Mouse (Mus musculus) adipocyte (in vitro differentiated cells): Measurements from ENCODE around the gene Zfp583.
"Not testable (repeated sequence)": the region's sequence is repeated elsewhere in the genome, so short reads cannot be mapped to it uniquely, and the experiment has no call there.

Experiments
- DNase-seq: peaks from one replicate; pipeline ENCODE4 v3.0.0-alpha.2; 2016; ENCODE audit warnings: low spot score

Gene Zfp583

GRCm38 (mm10) chr7:6331233-6331956 is at the start of gene Zfp583:
TSS of gene Zfp583 (minus strand) at chr7:6331285.
- peak; percentile 76 for DNase-seq

DNA sequence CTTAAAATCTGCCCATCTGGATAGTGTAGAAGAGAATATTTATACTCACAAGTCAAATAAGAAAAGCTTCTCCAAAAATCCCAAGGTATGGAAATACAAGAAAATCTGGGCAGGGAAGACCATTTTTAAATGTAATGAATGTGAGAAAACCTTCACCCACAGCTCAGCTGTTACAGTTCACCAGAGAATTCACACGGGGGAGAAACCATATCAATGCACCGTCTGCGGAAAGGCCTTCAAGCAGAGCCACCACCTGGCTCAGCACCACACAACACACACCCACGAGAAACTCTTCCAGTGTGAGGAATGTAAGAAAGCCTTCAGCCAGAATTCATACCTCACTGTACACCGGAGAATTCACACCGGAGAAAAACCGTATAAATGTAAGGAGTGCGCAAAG is 47.4 kb upstream of the Zfp583 start:
- DNase-seq = no peak

DNA sequence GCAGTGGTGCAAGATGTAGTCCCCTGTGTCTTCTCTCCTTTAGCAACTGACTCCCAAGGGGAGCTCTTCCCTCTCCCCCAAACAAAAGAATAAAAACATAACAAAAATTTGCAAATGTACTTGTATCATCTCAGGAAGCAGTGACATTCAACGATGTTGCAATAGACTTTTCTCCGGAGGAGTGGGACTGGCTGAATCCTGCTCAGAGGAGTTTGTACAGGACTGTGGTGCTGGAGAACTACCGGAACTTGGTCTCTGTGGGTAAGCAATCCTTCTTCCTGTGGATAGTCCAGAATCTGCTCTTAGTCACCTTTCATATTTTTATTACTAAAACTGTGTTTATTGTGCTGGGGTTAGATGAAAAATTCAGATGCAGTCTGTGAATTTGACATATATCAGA is 41.9 kb upstream of the Zfp583 start:
- DNase-seq = peak; percentile 39

GRCm38 (mm10) chr7:6369460-6369859 is 38.4 kb upstream of the Zfp583 start:
- DNase-seq = no peak

DNA sequence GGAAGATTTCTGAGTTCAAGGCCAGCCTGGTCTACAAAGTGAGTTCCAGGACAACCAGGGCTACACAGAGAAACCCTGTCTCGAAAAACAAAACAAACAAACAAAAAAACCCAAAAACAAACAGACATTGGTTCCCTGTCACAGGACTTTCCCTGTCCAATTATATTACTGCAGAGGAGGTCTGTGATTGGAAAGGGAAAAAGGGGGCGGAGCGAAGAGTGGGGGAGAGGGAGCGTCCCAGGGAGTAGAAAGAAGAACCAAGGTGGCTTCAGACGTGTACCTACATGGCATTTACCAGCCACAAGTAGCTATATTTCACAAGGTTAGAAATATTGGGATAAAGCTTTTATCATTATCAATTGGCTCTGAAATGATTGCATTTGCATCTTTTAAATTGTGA is 37.1 kb upstream of the Zfp583 start:
- DNase-seq = not testable (repeated sequence)

DNA sequence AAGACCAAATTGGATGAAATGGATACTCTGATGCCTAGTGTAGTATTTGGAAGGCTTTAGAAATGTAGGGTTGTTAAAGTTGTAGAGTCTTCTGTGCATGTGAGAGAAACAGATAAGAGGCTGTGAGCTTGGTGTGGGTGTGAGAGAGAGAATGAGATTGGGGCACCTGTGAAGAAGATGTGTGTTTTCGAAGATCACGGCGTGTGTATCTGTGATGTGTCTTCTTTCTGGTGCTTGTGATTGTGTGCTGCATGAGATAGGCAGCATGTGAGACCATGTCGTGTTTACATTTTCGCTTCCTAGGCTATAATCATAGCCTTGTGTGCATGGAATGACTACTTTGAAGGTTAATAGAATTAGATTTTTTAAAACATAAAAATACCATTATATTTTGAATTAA is 36.1 kb upstream of the Zfp583 start:
- no peak for DNase-seq

GRCm38 (mm10) chr7:6364761-6365160 is 33.7 kb upstream of the Zfp583 start:
- peak; percentile 21 for DNase-seq

- DNase-seq = no peak
These were observed 32.0 kb upstream of the Zfp583 start, which contains the start of gene Zfp78 for GRCm38 (mm10) chr7:6363047-6363488. TSS of gene Zfp78 (plus strand) at chr7:6363280.

GRCm38 (mm10) chr7:6362268-6363046 is 31.4 kb upstream of the Zfp583 start:
- peak; percentile 98 for DNase-seq

DNA sequence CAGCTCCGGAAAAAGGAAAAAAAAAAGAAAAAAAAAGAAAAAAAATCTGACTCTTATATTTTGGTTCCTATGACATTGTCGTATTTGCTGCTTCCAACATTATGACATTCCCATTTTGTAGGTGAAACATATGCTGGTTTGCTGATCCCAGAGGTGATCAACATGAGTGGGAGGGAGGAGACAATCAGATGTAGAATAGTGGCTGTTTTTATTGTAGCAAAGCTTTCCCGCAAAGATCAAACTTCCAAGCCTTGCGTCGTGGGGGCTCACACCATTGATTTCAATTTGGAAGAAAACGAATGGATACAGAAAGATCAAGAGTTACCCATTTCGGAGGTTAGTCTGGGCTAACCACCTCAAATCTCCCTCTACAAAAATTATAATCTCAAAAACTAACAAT is 30.7 kb upstream of the Zfp583 start:
- no peak for DNase-seq

DNA sequence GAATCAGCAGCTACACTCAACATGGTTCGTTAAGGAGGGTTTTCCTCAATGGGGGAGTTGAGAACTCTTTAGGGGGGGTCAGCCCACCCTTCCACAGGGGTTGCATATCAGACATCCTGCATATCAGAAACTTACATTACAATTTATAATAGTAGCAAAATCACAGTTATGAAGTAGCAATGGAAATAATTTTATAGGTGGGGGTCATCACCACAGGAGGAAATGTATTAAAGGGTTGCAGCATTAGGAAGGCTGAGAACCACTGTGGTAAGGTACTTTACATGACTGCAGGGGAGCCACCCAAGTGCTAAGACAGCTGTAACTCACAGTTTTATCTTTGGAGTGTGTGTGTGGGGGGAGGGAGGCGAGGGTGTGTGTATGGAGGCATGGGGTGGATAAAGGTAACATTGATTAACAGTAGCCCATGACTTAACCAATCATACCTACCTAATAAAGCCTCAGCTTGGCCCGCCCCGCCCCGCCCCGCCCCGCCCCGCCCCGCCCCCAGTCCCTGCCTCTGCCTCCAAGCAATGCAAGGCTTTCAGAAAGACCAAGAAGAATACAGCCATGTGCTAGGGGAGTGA is 29.5 kb upstream of the Zfp583 start:
- DNase-seq = no peak

DNA sequence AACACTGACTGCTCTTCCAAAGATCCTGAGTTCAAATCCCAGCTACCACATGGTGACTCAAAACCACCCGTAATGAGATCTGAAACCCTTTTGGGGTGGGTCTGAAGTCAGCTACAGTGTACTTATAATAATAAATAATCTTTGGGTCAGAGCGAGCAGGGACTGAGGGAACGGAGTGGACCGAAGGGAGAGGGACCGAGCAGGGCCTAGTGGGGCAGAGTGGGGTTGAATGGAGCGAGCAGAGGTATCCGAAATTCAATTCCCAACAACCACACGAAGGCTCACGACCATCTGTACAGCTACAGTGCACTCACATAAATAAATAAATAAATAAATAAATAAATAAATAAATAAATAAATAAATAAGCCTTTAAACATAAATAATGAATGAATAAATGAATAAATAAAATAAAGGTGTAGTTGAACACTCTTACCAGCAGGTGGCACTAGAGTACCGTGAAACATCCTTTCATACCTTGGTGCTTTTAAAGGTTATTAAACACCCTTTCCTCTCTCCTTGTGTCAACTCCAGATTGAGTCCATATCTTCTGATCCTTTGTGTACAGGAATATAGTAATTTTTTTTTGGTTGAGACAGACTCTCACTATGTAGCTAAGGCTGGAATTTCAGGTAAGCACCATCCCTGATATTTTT is 28.0 kb upstream of the Zfp583 start:
- DNase-seq = peak; percentile 75

DNA sequence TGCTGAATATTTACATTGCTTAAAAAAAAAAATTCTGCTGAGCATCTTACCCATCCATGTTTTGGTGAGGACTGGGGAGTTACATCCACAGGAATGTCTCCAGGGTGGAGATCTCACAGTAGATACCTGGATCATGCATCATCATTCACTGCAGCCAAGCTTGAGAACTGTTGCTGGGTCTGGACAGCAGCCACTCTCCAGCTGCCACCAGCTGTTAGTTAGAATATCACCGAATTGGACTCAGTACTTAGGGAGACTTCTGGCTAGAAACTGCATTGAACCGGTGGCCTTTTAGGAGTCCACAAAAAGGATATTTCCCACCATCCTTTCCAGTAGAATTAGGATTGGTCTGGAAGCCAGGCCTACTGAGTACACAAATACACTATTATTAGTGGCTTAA is 27.0 kb upstream of the Zfp583 start:
- DNase-seq = no peak

GRCm38 (mm10) chr7:6344124-6344523 is 13.0 kb upstream of the Zfp583 start:
- no peak for DNase-seq

DNA sequence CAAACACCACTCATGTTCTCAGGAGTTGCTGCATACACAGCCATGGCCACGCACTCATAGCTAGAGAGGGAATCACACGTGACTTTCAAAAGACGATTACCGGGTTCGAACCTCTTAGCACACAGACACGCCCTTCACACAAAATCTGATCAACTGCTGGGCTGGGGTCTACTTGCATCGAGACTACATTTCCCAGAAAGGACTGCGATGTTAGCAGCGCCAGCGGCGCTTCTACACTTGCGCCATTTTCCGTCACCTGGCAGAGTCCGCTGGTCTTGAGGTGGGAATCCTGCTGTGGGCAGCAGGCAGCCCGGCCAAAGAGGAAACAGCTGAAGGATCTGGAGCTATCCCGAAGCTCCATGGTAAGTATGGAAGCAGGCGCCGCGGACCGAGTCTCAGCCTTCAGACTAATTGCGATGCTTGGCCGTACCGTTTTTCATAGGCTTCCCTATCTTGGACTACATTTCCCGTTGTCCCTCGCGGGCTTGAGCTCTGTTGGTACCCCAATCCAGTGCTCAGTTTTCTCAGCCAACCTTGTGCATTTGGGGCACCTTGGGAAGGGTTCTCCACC is 12.5 kb upstream of the Zfp583 start, which contains the start of gene Gm3854:
Gene Gm3854, plus strand, starts transcription at position 259 of the 571 bp plus-strand sequence.
- DNase-seq = no peak

GRCm38 (mm10) chr7:6339865-6340264 is 8.8 kb upstream of the Zfp583 start:
- no peak for DNase-seq

DNA sequence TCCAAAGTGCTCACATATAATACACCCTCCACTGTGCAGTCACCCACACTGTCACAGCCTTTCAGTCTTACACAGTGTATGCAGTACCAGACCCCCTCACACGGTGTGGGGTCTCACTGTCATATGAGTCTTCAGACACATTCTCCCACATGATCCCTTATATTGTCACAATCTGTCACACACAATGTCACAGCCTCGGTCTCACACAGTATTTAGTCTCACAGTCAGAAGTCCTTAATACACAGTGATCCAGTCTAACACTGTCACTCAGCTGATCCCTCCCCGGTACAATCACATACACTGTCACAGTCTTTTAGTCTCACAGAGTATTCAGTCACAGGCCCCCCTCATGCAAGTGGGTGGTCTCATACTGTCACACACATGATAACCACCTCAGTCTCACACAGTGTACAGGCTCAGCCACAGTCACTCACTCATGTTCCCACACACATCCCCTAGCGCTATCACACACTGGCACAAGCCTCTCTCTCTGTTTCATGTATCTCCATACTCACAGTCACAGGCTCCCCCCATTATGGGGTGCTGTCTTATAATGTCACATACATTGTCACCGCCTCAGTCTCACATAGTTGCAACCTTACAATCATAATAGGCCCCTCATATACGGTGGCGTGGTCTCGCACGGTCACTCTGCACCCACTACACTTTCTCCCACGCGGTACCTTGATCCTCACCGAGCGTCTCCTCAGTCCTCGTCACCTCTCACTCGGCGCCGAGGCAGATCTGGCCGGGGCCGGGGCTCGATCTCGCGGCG is 440 bp downstream of the Zfp583 start:
- DNase-seq = no peak

GRCm38 (mm10) chr7:6300796-6301195 is 30.3 kb downstream of the Zfp583 start:
- DNase-seq = not testable (repeated sequence)

GRCm38 (mm10) chr7:6291121-6291520 is 40.0 kb downstream of the Zfp583 start:
- not testable (repeated sequence) for DNase-seq

GRCm38 (mm10) chr7:6286921-6287531 is 44.1 kb downstream of the Zfp583 start:
- no peak for DNase-seq
